Mouse (Mus musculus): Measurements from ENCODE around the gene Dzip1.
A peak's percentile ranks its signal among the peaks of the same experiment; 100 is the strongest.

The Dzip1 gene

GRCm38 (mm10) chr14:118874126-118874525, 51.1 kb downstream of the Dzip1 start:
- no peak for ATAC-seq (ENCODE audit: low TSS enrichment)

DNA sequence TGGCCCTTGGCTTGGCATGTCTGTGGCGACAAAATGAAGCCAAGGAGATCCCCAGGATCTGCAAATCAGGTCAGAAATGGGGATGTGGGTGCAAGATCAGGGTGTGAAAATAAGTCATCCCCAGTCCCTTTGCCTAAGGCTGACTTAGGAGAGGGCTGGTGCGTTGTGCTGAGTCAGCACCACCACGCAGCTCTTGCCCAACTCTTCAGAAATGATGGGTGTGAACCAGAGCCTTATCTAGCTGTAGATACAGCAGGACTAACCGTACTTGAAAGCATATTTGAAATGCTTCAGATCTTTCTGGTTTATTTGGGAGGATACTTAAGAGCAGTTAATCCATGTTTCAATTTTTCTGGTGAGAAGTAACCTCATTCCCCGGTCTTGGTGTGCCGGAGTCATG, 55.5 kb downstream of the Dzip1 start:
- ATAC-seq (ENCODE audit: low TSS enrichment): peak; percentile 23; the same call in 1 of the 2 replicates

DNA sequence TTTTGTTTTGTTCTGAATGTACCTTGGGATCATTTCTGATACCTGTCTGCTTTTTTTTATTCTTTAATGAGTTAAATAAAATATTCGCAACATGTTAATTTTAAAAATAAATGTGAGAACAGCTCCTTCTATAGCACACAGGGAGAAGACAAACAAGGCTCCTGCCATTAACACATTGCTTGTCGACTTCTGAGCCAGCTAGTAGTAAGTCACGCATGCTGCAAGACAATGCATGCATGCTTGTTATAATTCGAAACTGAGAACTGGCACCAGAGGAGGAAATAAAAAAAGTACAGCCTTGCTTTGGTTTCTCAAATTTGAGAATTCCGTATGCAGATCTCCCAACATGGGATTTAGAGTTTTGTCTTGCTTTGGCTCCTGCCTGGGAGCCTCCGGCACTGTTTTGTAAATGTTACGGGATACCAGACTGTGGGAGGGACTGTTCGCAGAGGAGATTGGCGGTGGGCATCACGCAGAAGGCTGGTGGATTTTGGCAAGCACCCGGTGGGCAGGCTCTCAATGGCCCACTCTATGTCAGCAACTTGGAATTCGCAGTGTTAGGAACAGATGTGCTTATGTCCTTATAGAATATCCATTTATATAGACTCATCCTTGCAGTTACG, 57.0 kb downstream of the Dzip1 start:
- peak; percentile 41 for ATAC-seq (ENCODE audit: low TSS enrichment)

DNA sequence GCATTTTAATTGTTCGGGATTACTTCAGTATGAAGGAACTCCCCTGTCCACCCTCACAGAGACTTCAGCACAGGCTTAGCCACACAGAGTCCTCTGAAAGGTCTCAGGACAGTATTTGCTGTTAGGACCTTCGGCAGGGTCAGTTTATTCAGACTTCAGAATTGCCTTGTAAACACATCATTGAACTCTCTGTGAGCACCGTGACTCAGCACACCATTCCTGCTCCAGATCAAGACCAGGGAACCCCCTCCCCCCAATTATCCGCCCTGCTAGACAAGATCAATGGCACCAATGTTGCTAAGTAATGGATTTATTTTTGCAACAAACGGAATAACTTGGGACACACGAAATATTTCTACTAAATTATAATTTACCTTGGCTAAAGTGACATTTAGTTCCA, 57.9 kb downstream of the Dzip1 start:
- ATAC-seq (ENCODE audit: low TSS enrichment): no peak

DNA sequence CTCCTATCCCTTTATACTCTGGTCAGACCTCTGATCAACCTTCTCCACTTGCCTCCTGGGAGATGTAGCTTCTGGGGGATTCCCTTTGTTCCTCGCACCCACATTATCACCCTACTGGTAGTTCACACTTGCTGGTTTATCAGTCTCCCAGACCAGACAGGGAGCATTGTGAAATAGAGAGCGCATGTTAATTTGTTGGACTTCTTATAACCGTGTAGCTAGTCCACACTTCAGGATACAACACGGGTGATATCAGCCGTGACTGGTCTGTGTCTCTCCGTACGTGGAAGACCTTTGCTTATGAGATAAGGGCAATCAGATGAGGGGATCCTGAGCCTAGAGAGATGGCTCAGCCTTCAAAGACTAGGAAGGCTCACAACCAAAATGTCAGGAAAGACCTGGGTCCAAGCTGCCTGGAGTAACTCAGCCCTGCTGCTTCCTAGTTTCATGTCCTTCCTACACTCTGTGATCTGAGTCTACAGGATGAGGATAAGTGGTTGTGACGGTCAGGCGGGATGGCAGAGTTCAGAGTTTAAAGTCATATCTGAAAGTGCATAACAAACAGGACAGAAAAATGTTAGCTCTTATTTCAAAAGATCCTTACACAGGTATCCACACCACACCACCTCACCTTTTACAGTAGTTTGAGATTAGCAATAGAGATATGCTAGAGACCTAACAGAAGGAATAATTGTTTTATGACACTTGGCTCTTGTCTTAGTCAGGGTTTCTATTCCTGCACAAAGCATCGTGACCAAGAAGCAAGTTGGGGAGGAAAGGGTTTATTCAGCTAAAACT, 59.0 kb downstream of the Dzip1 start:
- no peak for ATAC-seq (ENCODE audit: low TSS enrichment)

DNA sequence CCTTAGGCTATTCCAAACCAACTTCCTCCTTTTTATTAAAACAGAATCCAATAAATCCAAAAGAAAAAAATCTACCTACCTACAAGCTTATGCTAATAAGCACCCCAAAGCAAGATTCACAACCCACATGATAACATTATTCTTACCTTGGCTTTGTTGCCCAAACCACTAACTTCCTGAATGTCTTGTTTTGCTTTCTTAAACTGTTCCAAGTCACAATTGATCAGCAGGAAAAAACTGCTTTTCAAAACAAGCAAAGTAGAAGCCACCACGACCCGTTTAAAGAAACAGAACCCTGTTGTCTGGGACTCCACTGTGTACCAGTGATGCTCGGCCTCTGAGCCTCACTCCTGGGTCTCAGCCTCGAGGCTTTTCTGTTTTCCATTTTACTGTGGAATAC, 60.4 kb downstream of the Dzip1 start:
- ATAC-seq (ENCODE audit: low TSS enrichment): no peak

GRCm38 (mm10) chr14:118862253-118862652, 63.0 kb downstream of the Dzip1 start:
- no peak for ATAC-seq (ENCODE audit: low TSS enrichment)

DNA sequence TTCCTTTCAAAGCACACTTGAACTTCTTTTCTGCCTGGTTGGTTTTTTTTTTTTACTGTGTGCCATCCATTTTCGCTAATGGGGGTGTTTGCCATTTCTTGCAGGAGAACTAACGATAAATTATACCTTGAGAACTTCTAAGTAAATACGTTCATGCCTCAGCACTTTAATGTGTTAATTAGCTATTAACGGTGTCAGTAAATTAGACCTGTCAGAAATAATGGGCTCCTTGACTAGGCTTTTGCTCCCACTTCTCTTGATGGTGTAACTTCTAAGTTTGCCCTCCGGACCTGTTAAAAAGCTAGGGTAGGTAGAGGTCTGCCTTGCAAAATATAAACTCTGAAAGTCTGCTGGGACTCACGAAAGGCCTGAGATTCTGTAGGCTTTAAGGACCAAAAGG, 66.9 kb downstream of the Dzip1 start:
- ATAC-seq (ENCODE audit: low TSS enrichment): no peak

DNA sequence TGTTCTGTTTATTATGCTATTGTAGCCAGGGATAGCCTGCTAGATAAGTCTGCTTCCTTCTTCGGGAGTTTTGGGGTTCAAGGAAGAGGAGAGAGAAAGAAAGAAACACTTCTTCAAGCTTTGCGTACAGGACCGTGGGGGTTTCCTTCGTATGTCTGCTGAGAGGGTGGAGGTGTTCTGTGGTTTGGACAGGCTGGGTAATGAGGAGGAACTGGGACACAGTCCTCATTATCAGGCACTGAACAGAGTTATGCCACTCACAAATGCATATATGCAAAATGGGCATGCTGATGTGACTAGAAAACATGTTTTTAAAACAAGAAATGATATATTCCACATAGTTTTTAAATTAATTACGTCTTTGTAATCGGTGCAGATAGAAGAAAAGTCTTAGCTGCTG, 68.7 kb downstream of the Dzip1 start:
- ATAC-seq (ENCODE audit: low TSS enrichment): no peak

DNA sequence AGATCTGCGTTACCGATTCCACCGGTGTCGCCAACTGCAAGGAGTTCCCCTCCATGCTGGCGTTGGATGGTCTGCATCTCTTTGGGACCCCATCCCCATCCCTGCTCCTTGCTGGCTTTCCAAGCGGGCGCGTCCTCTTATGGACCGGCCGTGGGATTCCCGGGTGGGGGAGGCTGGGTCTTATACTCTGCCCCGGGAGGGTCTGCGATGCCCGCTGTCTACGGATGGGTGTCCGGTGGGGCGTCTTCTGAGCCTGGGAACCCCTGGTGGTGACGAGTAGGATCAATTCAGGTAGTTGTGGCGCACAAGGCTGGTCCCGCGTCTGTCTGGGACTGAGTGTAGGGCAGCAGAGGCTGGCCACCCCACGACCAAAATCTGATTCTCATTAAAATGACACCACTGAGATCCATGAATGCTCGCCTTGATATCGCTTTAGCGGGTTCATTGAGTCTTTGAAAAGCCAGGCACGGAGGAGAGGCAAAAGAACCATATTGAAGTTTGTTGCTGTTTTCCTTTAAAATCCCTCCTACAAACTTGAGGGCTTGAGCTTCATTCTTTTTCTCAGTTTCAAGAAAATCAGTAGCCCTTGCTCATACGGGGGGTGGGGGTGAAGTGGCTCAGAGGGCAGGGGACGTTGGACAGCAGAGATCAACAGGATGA, 70.0 kb downstream of the Dzip1 start:
- ATAC-seq (ENCODE audit: low TSS enrichment): 0 out of 2 replicates have a peak, but pooled peaks have one; percentile 4

DNA sequence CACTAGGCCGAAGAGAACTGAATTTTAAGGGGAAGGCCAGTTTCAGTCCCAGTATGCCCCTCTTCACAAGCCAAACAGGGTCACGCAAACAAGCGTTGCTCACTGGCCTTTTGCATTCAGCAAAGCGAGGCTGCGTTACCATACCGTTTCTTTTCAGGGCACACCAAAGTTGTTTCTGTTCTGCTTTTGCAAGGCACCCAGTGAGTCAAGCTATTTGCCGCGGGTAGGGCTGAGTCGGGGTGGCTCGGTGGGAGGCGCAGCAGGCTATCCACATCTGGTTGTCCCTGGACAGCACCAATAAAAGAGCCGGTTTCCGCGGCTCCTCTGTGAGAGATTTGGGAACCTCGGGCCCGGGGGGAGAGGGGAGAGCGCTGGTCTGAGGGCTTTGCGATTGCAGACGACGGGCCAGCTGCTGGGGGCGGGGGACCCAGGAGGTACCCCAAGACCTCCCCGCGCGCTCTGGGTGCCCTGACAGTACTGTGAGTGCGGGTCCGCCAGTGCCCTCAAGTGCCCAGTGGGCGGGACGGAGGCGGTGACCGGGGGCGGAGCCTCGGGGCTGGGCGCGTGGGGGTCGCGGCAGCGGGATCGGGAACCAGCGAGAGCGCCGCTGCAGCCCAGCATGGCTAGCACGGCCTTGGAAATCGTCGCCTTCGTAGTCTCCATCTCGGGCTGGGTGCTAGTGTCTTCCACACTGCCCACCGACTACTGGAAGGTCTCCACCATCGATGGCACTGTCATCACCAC, 70.7 kb downstream of the Dzip1 start:
- peak; percentile 50 for ATAC-seq (ENCODE audit: low TSS enrichment)

DNA sequence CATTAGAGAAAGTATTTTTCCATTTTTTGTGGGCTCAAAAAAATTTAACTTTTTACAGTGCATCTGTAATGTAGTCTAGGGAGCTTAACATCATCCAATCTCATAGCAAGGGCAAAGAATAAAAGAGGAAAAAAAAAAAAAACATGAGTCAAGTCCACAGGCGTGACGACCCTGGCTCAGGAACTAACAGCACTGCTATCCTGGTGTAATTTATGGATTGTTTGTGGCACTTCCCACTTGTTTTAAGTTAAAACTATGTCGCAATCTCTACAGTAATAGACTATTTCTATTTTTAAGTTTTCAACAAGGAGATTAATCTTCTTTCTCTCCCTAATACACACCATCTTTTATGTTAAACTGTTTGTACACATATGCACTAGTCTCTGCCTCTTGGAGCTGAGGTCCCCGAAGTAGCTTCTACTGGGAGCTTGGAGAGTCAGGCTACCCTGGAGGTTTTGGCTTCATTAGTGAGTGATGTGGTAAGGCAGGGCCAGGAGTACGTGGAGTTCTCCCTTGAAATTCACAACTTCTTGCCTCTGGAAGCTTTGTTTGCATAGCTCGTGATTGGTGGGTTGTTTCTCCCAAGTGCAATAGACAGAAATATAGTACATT, 73.7 kb downstream of the Dzip1 start:
- ATAC-seq (ENCODE audit: low TSS enrichment): no peak

DNA sequence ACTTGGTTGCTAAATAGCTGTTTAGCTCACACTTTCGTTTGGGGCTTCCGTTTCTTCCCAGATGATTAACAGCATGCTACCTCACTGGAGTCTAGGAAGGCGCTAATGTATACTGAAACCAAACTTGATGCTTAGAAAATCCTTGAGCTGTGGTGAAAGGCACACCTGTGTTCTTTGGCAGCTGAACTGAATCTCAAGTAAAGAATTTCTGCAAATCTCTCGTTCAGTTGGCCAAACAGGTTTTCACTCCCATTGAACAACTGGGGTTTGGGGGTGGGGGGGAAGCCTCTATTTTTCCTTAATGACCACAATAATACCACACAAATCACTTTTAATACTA, 74.6 kb downstream of the Dzip1 start:
- ATAC-seq (ENCODE audit: low TSS enrichment): no peak

- ATAC-seq (ENCODE audit: low TSS enrichment): no peak
Observed at GRCm38 (mm10) chr14:118850011-118850695, 75.1 kb downstream of the Dzip1 start.

- ATAC-seq (ENCODE audit: low TSS enrichment): no peak
Observed at GRCm38 (mm10) chr14:118848171-118848570, 77.1 kb downstream of the Dzip1 start.

DNA sequence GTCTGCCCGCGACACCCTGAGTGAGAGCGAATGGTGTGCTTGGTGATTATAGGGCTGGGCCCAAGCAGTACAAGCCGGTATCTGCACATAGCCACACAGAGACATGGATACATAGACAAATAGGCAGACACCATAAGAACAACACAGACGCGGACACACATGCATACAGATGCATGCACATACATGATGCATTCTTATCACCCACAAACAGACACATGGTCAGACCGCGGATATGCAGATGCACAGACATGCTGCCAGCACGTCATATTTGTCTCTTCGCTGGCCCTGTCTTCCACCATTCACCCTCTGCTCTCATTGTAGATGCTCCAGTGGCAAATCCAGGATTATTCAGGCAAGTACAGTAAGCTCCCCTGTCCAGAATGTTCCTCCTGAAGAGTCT, 78.4 kb downstream of the Dzip1 start:
- no peak for ATAC-seq (ENCODE audit: low TSS enrichment)

- ATAC-seq (ENCODE audit: low TSS enrichment): no peak
Observed at GRCm38 (mm10) chr14:118842353-118842752, 82.9 kb downstream of the Dzip1 start.

DNA sequence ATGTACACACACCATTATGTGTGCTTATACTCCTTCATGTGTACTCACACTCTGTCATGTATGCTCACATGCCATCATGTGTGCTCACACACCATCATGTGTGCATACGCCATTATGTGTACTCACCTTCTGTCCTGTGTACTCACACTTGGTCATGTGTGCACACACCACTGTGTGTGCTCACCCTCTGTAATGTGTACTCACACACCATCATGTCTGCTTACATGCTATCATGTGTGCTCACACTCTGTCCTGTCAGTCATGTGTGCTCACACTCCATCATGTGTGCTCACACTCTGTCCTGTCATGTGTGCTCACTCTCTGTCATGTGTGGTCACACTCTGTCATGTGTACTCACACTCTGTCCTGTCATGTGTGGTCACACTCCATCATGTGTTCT, 85.2 kb downstream of the Dzip1 start:
- no peak for ATAC-seq (ENCODE audit: low TSS enrichment)

DNA sequence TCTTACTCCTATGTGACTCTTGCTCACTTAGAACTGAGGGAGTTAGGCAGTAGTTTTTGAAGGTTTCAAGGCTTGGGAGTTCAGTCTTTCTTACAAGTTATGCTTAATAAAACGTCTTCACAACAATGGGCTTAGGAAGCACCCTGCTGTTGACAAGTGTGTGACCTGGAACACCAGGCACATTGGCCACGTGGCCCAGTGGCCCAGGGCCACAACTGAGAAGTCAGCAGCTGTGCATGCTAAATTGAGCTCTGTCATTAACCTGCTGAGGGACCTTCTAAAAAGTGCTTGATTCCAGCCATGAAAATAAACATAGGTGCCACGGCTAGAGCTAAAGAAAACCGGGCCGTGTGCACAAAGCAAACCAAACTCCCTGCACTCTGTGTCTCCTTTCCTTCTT, 85.8 kb downstream of the Dzip1 start:
- ATAC-seq (ENCODE audit: low TSS enrichment): no peak

GRCm38 (mm10) chr14:118838556-118839120, 86.6 kb downstream of the Dzip1 start:
- ATAC-seq (ENCODE audit: low TSS enrichment): no peak

DNA sequence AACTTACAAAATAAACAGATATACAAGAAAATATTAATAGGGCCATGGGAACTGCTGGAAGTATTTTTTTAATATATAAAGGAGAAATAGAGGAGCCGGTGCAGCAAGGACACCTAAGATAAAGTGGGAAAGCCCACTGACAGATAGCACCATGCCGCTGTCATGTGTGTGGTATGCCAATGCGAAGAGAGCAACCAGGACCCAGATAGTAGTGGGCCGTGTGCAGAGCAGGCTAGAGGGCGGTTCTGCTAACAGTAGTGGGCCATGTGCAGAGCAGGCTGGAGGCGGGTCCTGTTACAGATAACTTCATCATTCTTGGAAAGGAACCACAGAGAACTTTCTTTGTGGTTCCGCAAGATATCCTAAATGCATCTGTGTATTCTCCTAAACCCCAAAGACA, 88.5 kb downstream of the Dzip1 start:
- ATAC-seq (ENCODE audit: low TSS enrichment): no peak

All from frontal cortex, adult (tissue).